Mouse (Mus musculus) cortical plate, adult 2 months (tissue): Measurements from ENCODE around the gene Cyp4f18.
"Not testable (repeated sequence)": the region's sequence is repeated elsewhere in the genome, so short reads cannot be mapped to it uniquely, and the experiment has no call there.

ENCODE experiments used
- CTCF ChIP-seq: fragments of 200-500 bp; IDR thresholded peaks from 2 replicates; pipeline ENCODE4 v1.5.1; 2011; ENCODE audit warnings: mild to moderate bottlenecking, control low read depth, low read length; ENCODE audit not compliant: insufficient read depth; ENCODE audit errors: extremely low read depth
- POLR2A ChIP-seq: fragments of 200-500 bp; IDR thresholded peaks from 2 replicates; pipeline ENCODE4 v1.6.1; 2011; ENCODE audit warnings: mild to moderate bottlenecking, low read length, control low read depth; ENCODE audit not compliant: insufficient read depth; ENCODE audit errors: extremely low read depth

DNA sequence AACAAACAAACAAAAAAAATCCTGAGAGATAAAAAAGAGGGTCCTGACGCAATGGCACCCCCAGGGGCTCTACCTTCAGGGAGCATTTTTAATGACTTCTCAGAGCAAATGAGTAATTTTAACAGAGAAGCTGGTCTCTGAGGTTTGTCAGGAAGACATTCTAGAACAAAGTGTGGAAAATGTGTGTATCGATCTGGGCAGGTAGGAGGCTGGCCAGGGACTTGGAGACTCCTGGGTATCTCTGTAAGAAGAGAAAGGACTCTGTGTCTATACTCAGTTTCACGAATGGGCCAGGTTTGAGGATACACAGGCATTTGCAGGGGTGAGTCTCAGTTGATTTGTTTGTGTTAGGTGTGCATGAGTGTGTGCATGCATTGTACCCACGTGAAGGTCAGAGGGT, 31.5 kb upstream of the Cyp4f18 start, which contains the start of gene Olfr372:
- not testable (repeated sequence) for TF ChIP-seq CTCF, POLR2A
